Mouse (Mus musculus): ENCODE results near the gene Ppp1r1b. TPM values are rescaled to one million over a fixed set of nuclear protein-coding genes. Genes with fewer than 3 reads are reported as not detected.
A peak's percentile ranks its signal among the peaks of the same experiment; 100 is the strongest.

The Ppp1r1b gene
- polyA plus RNA-seq, 1 experiment from 2014 or later: 7.0 TPM

GRCm38 (mm10) chr11:98330745-98331204, 17.4 kb upstream of the Ppp1r1b start:
- no peak overlapping the region for H3K4me2 ChIP-seq (replicated peaks; ENCODE audit: low read depth)
- TF ChIP-seq CTCF (IDR thresholded peaks at IDR 0.05; ENCODE audit: low read depth): no peak
- no peak for TF ChIP-seq EP300 (optimal IDR thresholded peaks at IDR 0.05)
- no peak overlapping the region for H3K27ac ChIP-seq (replicated peaks)
- 60% methylated on average over 2 of the region's 2 CpGs for WGBS
- H3K9me3 ChIP-seq (ENCODE audit: control insufficient read depth, low read length): no peaks in the 10 kb centered on the region
- H3K36me3 ChIP-seq (ENCODE audit: control insufficient read depth, insufficient read depth, low read length): no peaks in the 10 kb centered on the region
- H3K4me1 ChIP-seq (replicated peaks; ENCODE audit: control insufficient read depth, insufficient read depth): no peaks in the 10 kb centered on the region; the same call in 1 of the 2 replicates
- ATAC-seq (ENCODE audit: low FRiP score, low TSS enrichment) (no peak), DNase-seq (ENCODE audit: low spot score) (no peak)
- H3K9ac ChIP-seq (ENCODE audit: low read length): no peak overlapping the region
- H3K4me3 ChIP-seq (ENCODE audit: low read depth, low read length): no peak overlapping the region
- peaks cover 52% of the 10 kb centered on the region for H3K27me3 ChIP-seq (ENCODE audit: control insufficient read depth, insufficient read depth, low read length)

- no peak overlapping the region for H3K27ac ChIP-seq (replicated peaks)
- H3K4me1 ChIP-seq (replicated peaks; ENCODE audit: control insufficient read depth, insufficient read depth): no peaks in the 10 kb centered on the region; the same call in 1 of the 2 replicates
- TF ChIP-seq EP300 (optimal IDR thresholded peaks at IDR 0.05): no peak
- no peak for TF ChIP-seq CTCF (IDR thresholded peaks at IDR 0.05; ENCODE audit: low read depth)
- no peak overlapping the region for H3K4me3 ChIP-seq (ENCODE audit: low read depth, low read length)
- H3K4me2 ChIP-seq (replicated peaks; ENCODE audit: low read depth): no peak overlapping the region
- H3K27me3 ChIP-seq (ENCODE audit: control insufficient read depth, insufficient read depth, low read length): peaks cover 55% of the 10 kb centered on the region
- no peak for ATAC-seq (ENCODE audit: low FRiP score, low TSS enrichment)
- H3K9me3 ChIP-seq (ENCODE audit: control insufficient read depth, low read length): no peaks in the 10 kb centered on the region
- no peak overlapping the region for H3K9ac ChIP-seq (ENCODE audit: low read length)
- 54% methylated on average over 1 of the region's 1 CpGs for WGBS
- H3K36me3 ChIP-seq (ENCODE audit: control insufficient read depth, insufficient read depth, low read length): no peaks in the 10 kb centered on the region
- no peak for DNase-seq (ENCODE audit: low spot score)
Measured at GRCm38 (mm10) chr11:98331401-98331800, 16.8 kb upstream of the Ppp1r1b start.

GRCm38 (mm10) chr11:98332186-98332585, 16.0 kb upstream of the Ppp1r1b start:
- no peak for ATAC-seq (ENCODE audit: low FRiP score, low TSS enrichment)
- Histone ChIP-seq H3K9me3 (ENCODE audit: control insufficient read depth, low read length) (no peaks in the 10 kb centered on the region), H3K4me2 (replicated peaks; ENCODE audit: low read depth) (no peak overlapping the region), H3K9ac (ENCODE audit: low read length) (no peak overlapping the region), H3K27ac (replicated peaks) (no peak overlapping the region), H3K27me3 (ENCODE audit: control insufficient read depth, insufficient read depth, low read length) (peaks cover 54% of the 10 kb centered on the region), H3K4me1 (replicated peaks; ENCODE audit: control insufficient read depth, insufficient read depth) (no peaks in the 10 kb centered on the region; the same call in 1 of the 2 replicates), H3K36me3 (ENCODE audit: control insufficient read depth, insufficient read depth, low read length) (no peaks in the 10 kb centered on the region), H3K4me3 (ENCODE audit: low read depth, low read length) (no peak overlapping the region)
- 80% methylated on average over 3 of the region's 3 CpGs for WGBS
- no peak for TF ChIP-seq EP300 (optimal IDR thresholded peaks at IDR 0.05)
- no peak for TF ChIP-seq CTCF (IDR thresholded peaks at IDR 0.05; ENCODE audit: low read depth)
- no peak for DNase-seq (ENCODE audit: low spot score)

GRCm38 (mm10) chr11:98332841-98333240, 15.4 kb upstream of the Ppp1r1b start:
- Histone ChIP-seq H3K27ac (replicated peaks) (no peak overlapping the region), H3K9ac (ENCODE audit: low read length) (no peak overlapping the region), H3K9me3 (ENCODE audit: control insufficient read depth, low read length) (no peaks in the 10 kb centered on the region), H3K4me1 (replicated peaks; ENCODE audit: control insufficient read depth, insufficient read depth) (no peaks in the 10 kb centered on the region; the same call in 1 of the 2 replicates), H3K36me3 (ENCODE audit: control insufficient read depth, insufficient read depth, low read length) (no peaks in the 10 kb centered on the region), H3K4me2 (replicated peaks; ENCODE audit: low read depth) (no peak overlapping the region), H3K27me3 (ENCODE audit: control insufficient read depth, insufficient read depth, low read length) (peaks cover 48% of the 10 kb centered on the region), H3K4me3 (ENCODE audit: low read depth, low read length) (no peak overlapping the region)
- no peak for TF ChIP-seq EP300 (optimal IDR thresholded peaks at IDR 0.05)
- TF ChIP-seq CTCF (IDR thresholded peaks at IDR 0.05; ENCODE audit: low read depth): no peak
- WGBS: 71% methylated on average over 4 of the region's 4 CpGs
- ATAC-seq (ENCODE audit: low FRiP score, low TSS enrichment): no peak
- DNase-seq (ENCODE audit: low spot score): no peak

GRCm38 (mm10) chr11:98333263-98333696, 14.9 kb upstream of the Ppp1r1b start:
- no peak for DNase-seq (ENCODE audit: low spot score)
- Histone ChIP-seq H3K4me1 (replicated peaks; ENCODE audit: control insufficient read depth, insufficient read depth) (no peaks in the 10 kb centered on the region; the same call in 1 of the 2 replicates), H3K4me3 (ENCODE audit: low read depth, low read length) (no peak overlapping the region)

GRCm38 (mm10) chr11:98333981-98334741, 14.0 kb upstream of the Ppp1r1b start:
- peak overlapping the region; percentile 13; the same call in 1 of the 2 replicates for H3K4me3 ChIP-seq (ENCODE audit: low read depth, low read length)
- no peak overlapping the region for H3K27ac ChIP-seq (replicated peaks)
- peaks cover 43% of the 10 kb centered on the region; the same call in 1 of the 2 replicates for H3K27me3 ChIP-seq (ENCODE audit: control insufficient read depth, insufficient read depth, low read length)
- H3K9me3 ChIP-seq (ENCODE audit: control insufficient read depth, low read length): no peaks in the 10 kb centered on the region
- 3% methylated on average over 33 of the region's 41 CpGs for WGBS
- no peaks in the 10 kb centered on the region for H3K36me3 ChIP-seq (ENCODE audit: control insufficient read depth, insufficient read depth, low read length)
- DNase-seq (ENCODE audit: low spot score) (no peak), ATAC-seq (ENCODE audit: low FRiP score, low TSS enrichment) (no peak)
- H3K4me1 ChIP-seq (replicated peaks; ENCODE audit: control insufficient read depth, insufficient read depth): no peaks in the 10 kb centered on the region; the same call in 1 of the 2 replicates
- H3K4me2 ChIP-seq (replicated peaks; ENCODE audit: low read depth): peak overlapping the region; percentile 31
- no peak overlapping the region for H3K9ac ChIP-seq (ENCODE audit: low read length)
- TF ChIP-seq EP300 (optimal IDR thresholded peaks at IDR 0.05) (no peak), CTCF (IDR thresholded peaks at IDR 0.05; ENCODE audit: low read depth) (no peak)

More at GRCm38 (mm10) chr11:98333263-98333696, 14.9 kb upstream of the Ppp1r1b start:
- H3K27me3 ChIP-seq (ENCODE audit: control insufficient read depth, insufficient read depth, low read length): peaks cover 47% of the 10 kb centered on the region; the same call in 1 of the 2 replicates
- TF ChIP-seq EP300 (optimal IDR thresholded peaks at IDR 0.05) (no peak), CTCF (IDR thresholded peaks at IDR 0.05; ENCODE audit: low read depth) (no peak)
- H3K36me3 ChIP-seq (ENCODE audit: control insufficient read depth, insufficient read depth, low read length): no peaks in the 10 kb centered on the region
- no peak overlapping the region for H3K27ac ChIP-seq (replicated peaks)
- H3K9me3 ChIP-seq (ENCODE audit: control insufficient read depth, low read length): no peaks in the 10 kb centered on the region
- no peak overlapping the region for H3K9ac ChIP-seq (ENCODE audit: low read length)
- WGBS: 71% methylated on average over 10 of the region's 10 CpGs
- ATAC-seq (ENCODE audit: low FRiP score, low TSS enrichment): no peak
- no peak overlapping the region for H3K4me2 ChIP-seq (replicated peaks; ENCODE audit: low read depth)
